Mouse (Mus musculus): ENCODE measurements around the gene Ly6g6c. TPM values are rescaled to one million over a fixed set of nuclear protein-coding genes. Genes with fewer than 3 reads are reported as not detected.
"Not testable (repeated sequence)": the region's sequence is repeated elsewhere in the genome, so short reads cannot be mapped to it uniquely, and the experiment has no call there.

Gene Ly6g6c
- polyA plus RNA-seq, 1 experiment from 2014 or later: not detected

DNA sequence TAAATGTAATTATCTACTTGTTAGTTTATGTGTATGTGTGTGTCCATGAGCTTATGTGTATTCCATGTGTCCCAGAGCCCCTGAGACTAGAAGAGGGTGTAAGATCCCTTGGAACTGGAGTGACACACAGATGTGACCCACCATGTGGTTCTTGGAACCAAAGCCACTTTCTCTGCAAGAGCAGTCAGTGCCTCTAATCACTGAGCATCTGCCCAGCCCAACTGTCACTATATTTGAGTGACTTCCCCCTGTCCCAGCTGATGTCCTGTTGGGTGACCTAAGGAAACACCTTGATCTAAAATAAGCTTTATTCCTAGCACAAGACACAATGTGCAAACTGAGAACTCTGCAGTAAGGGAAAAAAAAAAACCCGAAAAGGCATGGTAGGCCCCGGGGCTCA lies 36.9 kb upstream of the Ly6g6c start:
- no peak overlapping the region for H3K4me2 ChIP-seq (ENCODE audit: low read length)
- no peak overlapping the region for H3K4me3 ChIP-seq (replicated peaks; ENCODE audit: low read depth, low read length)
- H3K27me3 ChIP-seq (ENCODE audit: control insufficient read depth, insufficient read depth, low read length): no peaks in the 10 kb centered on the region
- peaks cover 8% of the 10 kb centered on the region; the same call in 1 of the 2 replicates for H3K4me1 ChIP-seq (ENCODE audit: control insufficient read depth, insufficient read depth, low read length)
- no peaks in the 10 kb centered on the region for H3K36me3 ChIP-seq (ENCODE audit: control insufficient read depth, insufficient read depth, low read length)
- no peak overlapping the region for H3K9ac ChIP-seq (replicated peaks; ENCODE audit: low read length)
- 0 out of 2 replicates have a peak overlapping the region, but pooled peaks have one; percentile 20 for H3K27ac ChIP-seq (replicated peaks; ENCODE audit: low read depth, low read length)
- ATAC-seq (ENCODE audit: low FRiP score, low TSS enrichment): no peak
- DNase-seq: no peak
- WGBS: 91% methylated on average over 2 of the region's 2 CpGs
- H3K9me3 ChIP-seq (ENCODE audit: control insufficient read depth, low read length): no peaks in the 10 kb centered on the region

DNA sequence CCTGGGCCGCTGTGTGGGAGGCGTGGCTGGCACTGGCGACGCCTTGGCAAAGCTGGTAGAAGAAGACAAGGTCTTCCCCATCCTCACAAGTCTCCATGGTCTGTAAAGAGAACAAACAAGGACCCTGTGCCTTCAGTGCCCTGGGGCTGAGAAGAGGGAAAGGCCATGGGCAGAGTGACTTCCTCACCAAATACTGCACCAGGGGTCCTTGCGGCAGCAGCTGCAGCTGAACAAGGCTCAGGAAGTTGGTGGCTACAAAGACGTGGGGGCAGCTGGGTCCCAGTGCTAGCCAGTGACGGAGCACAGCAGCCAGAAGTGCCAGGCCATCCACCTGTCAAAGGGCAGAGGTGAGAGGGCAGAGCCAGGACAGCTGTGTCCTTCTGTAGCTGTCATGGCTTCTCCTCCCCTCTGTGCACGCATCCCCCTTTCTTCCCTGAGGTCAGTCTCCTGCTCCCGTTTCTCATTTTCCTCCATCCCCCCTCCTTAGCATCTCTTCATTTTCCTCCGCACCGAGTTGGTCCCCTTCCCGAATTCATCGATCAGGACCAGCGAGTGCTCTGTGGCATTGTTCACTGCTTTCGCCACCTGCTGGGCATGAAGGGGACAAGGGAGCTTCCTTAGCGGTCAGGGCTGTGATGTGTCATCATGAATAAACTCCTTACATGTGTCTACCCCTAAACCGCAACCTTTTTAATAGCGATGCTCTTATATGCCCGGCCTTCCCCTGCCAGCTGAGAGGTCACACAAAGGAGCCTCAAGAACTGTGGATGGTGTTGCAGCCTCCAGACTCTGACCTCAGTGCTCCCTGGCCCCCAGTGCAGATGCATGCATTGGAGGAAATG lies 35.3 kb upstream of the Ly6g6c start:
- 29% methylated on average over 19 of the region's 19 CpGs for WGBS
- Histone ChIP-seq H3K4me3 (replicated peaks; ENCODE audit: low read depth, low read length) (no peak overlapping the region), H3K27ac (replicated peaks; ENCODE audit: low read depth, low read length) (no peak overlapping the region)

DNA sequence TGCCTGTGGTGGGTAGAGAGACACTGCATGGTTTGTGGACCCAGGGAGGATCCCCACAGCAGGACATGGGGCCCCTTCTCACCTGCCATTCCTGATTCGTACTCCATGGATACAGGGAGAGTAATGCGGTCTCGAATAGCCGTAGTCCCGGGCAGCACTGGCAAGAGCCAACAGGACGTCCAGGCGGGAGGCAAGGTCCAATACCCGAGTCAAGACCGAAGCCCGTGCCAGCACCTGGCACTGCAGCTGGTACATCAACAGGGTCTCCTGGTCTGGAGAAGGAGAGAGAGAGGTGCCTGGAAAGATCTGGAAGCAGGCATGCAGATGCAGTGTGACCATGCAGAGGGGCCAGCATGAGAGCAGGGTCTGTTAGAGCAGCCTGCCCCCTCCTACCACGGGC lies 33.9 kb upstream of the Ly6g6c start:
- Histone ChIP-seq H3K4me2 (ENCODE audit: low read length) (no peak overlapping the region), H3K4me1 (ENCODE audit: control insufficient read depth, insufficient read depth, low read length) (peaks cover 8% of the 10 kb centered on the region; the same call in 1 of the 2 replicates), H3K9ac (replicated peaks; ENCODE audit: low read length) (no peak overlapping the region), H3K9me3 (ENCODE audit: control insufficient read depth, low read length) (no peaks in the 10 kb centered on the region), H3K27ac (replicated peaks; ENCODE audit: low read depth, low read length) (no peak overlapping the region), H3K36me3 (ENCODE audit: control insufficient read depth, insufficient read depth, low read length) (no peaks in the 10 kb centered on the region), H3K27me3 (ENCODE audit: control insufficient read depth, insufficient read depth, low read length) (no peaks in the 10 kb centered on the region), H3K4me3 (replicated peaks; ENCODE audit: low read depth, low read length) (no peak overlapping the region)
- DNase-seq (no peak), ATAC-seq (ENCODE audit: low FRiP score, low TSS enrichment) (no peak)
- WGBS: 93% methylated on average over 11 of the region's 11 CpGs

More for the DNA sequence above, 35.3 kb upstream of the Ly6g6c start:
- no peak for ATAC-seq (ENCODE audit: low FRiP score, low TSS enrichment)
- peaks cover 8% of the 10 kb centered on the region; the same call in 1 of the 2 replicates for H3K4me1 ChIP-seq (ENCODE audit: control insufficient read depth, insufficient read depth, low read length)
- peak; percentile 75 for DNase-seq
- H3K36me3 ChIP-seq (ENCODE audit: control insufficient read depth, insufficient read depth, low read length): no peaks in the 10 kb centered on the region
- no peaks in the 10 kb centered on the region for H3K9me3 ChIP-seq (ENCODE audit: control insufficient read depth, low read length)
- H3K9ac ChIP-seq (replicated peaks; ENCODE audit: low read length): 0 out of 2 replicates have a peak overlapping the region, but pooled peaks have one; percentile 31
- peak overlapping the region; percentile 43 for H3K4me2 ChIP-seq (ENCODE audit: low read length)
- no peaks in the 10 kb centered on the region for H3K27me3 ChIP-seq (ENCODE audit: control insufficient read depth, insufficient read depth, low read length)

DNA sequence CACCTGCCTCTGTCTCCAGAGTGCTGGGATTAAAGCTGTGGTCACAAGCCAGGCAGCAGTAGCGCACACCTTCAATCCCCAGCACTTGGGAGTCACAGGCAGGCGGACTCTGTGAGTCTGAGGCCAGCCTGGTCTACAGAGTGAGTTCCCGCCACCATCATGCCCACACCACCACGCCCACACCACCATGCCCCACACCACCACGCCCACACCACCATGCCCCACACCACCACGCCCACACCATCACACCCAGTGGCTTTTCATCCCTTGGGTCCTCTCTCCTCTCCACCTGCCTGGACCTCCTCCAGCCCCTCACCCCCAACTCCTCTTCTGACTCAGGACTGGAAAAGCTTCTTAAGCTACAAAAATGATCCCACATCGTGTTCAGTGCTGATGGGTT lies 33.3 kb upstream of the Ly6g6c start:
- H3K4me3 ChIP-seq (replicated peaks; ENCODE audit: low read depth, low read length): no peak overlapping the region
- no peaks in the 10 kb centered on the region for H3K9me3 ChIP-seq (ENCODE audit: control insufficient read depth, low read length)
- 88% methylated on average over 7 of the region's 7 CpGs for WGBS
- H3K27me3 ChIP-seq (ENCODE audit: control insufficient read depth, insufficient read depth, low read length): no peaks in the 10 kb centered on the region
- peaks cover 8% of the 10 kb centered on the region; the same call in 1 of the 2 replicates for H3K4me1 ChIP-seq (ENCODE audit: control insufficient read depth, insufficient read depth, low read length)
- H3K9ac ChIP-seq (replicated peaks; ENCODE audit: low read length): no peak overlapping the region
- no peak overlapping the region for H3K27ac ChIP-seq (replicated peaks; ENCODE audit: low read depth, low read length)
- H3K36me3 ChIP-seq (ENCODE audit: control insufficient read depth, insufficient read depth, low read length): no peaks in the 10 kb centered on the region
- DNase-seq (no peak), ATAC-seq (ENCODE audit: low FRiP score, low TSS enrichment) (no peak)
- no peak overlapping the region for H3K4me2 ChIP-seq (ENCODE audit: low read length)

DNA sequence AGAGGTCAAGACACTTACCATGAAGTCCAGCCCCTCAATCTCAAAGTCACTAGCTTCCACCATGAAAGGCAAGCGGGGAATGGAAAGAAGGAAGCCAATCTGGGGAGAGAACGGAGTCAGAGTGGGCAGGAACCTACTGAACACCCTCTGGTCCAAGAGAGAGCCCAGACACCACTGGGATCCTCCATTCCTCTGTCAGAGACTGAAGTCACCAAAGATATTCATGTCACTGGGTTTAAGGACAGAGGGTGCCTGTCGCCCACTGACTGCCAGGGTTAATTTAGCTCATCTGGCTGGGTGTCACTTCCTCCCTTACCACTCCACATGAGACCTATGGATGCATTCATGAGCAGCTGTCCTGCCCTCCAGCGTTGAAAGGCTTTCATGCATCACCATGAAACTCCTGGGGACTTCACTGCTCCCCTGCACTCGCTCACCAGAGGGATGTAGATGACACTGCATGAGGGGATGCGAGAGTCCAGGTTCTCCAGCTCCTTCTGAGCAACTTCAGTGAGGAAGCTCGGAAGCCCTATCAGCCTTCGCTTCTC lies 32.8 kb upstream of the Ly6g6c start:
- no peak for DNase-seq
- Histone ChIP-seq H3K4me1 (ENCODE audit: control insufficient read depth, insufficient read depth, low read length) (peaks cover 8% of the 10 kb centered on the region; the same call in 1 of the 2 replicates), H3K36me3 (ENCODE audit: control insufficient read depth, insufficient read depth, low read length) (no peaks in the 10 kb centered on the region), H3K4me3 (replicated peaks; ENCODE audit: low read depth, low read length) (no peak overlapping the region), H3K4me2 (ENCODE audit: low read length) (no peak overlapping the region), H3K9me3 (ENCODE audit: control insufficient read depth, low read length) (no peaks in the 10 kb centered on the region), H3K27me3 (ENCODE audit: control insufficient read depth, insufficient read depth, low read length) (no peaks in the 10 kb centered on the region), H3K9ac (replicated peaks; ENCODE audit: low read length) (no peak overlapping the region), H3K27ac (replicated peaks; ENCODE audit: low read depth, low read length) (no peak overlapping the region)
- ATAC-seq (ENCODE audit: low FRiP score, low TSS enrichment): no peak
- 69% methylated on average over 8 of the region's 8 CpGs for WGBS

DNA sequence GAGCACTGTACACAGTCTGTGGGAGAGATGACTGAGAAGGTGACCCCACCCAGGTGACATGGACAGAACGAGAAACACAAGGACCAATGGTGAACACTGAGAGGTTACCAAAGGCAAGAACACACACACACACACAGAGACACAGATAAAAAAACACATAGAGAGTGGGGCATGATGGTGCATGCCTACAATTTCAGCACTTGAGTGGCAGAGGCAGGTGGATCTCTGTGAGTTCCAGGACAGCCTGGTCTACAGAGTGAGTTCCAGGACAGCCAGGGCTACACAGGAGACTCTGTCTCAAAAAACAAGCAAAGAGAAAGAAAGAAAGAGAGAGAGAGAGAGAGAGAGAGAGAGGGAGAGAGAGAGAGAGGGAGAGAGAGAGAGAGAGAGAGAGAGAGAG lies 31.5 kb upstream of the Ly6g6c start:
- not testable (repeated sequence) for H3K27ac ChIP-seq (replicated peaks; ENCODE audit: low read depth, low read length); H3K4me2 ChIP-seq (ENCODE audit: low read length); H3K36me3 ChIP-seq (ENCODE audit: control insufficient read depth, insufficient read depth, low read length); ATAC-seq (ENCODE audit: low FRiP score, low TSS enrichment); H3K9me3 ChIP-seq (ENCODE audit: control insufficient read depth, low read length); H3K9ac ChIP-seq (replicated peaks; ENCODE audit: low read length); H3K27me3 ChIP-seq (ENCODE audit: control insufficient read depth, insufficient read depth, low read length); H3K4me1 ChIP-seq (ENCODE audit: control insufficient read depth, insufficient read depth, low read length); H3K4me3 ChIP-seq (replicated peaks; ENCODE audit: low read depth, low read length); DNase-seq
- WGBS: 76% methylated on average over 1 of the region's 1 CpGs

DNA sequence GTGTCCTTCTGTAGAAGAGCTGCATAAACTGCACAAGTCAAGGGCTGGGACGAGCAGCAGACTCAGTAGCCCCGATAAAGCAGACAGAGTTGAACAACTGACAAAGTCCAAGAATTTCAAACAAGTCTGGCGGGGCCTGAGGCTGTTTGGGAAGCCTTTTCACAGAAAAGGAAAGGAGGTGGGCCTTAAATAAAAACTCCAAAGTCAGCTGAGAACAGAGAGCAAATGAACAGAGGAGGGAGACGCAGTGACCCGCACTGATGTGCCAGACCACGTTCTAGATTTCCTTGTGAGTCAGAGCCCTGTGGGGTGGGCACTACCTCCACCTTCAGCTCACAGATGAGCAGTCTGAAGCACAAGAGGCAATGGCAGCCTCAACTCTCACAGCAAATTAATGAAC lies 30.3 kb upstream of the Ly6g6c start:
- Histone ChIP-seq H3K9me3 (ENCODE audit: control insufficient read depth, low read length) (no peaks in the 10 kb centered on the region), H3K4me1 (ENCODE audit: control insufficient read depth, insufficient read depth, low read length) (peaks cover 3% of the 10 kb centered on the region; the same call in 1 of the 2 replicates), H3K27ac (replicated peaks; ENCODE audit: low read depth, low read length) (no peak overlapping the region), H3K4me2 (ENCODE audit: low read length) (no peak overlapping the region), H3K36me3 (ENCODE audit: control insufficient read depth, insufficient read depth, low read length) (no peaks in the 10 kb centered on the region), H3K27me3 (ENCODE audit: control insufficient read depth, insufficient read depth, low read length) (no peaks in the 10 kb centered on the region), H3K4me3 (replicated peaks; ENCODE audit: low read depth, low read length) (no peak overlapping the region), H3K9ac (replicated peaks; ENCODE audit: low read length) (no peak overlapping the region)
- no peak for DNase-seq
- 86% methylated on average over 6 of the region's 6 CpGs for WGBS
- ATAC-seq (ENCODE audit: low FRiP score, low TSS enrichment): no peak

DNA sequence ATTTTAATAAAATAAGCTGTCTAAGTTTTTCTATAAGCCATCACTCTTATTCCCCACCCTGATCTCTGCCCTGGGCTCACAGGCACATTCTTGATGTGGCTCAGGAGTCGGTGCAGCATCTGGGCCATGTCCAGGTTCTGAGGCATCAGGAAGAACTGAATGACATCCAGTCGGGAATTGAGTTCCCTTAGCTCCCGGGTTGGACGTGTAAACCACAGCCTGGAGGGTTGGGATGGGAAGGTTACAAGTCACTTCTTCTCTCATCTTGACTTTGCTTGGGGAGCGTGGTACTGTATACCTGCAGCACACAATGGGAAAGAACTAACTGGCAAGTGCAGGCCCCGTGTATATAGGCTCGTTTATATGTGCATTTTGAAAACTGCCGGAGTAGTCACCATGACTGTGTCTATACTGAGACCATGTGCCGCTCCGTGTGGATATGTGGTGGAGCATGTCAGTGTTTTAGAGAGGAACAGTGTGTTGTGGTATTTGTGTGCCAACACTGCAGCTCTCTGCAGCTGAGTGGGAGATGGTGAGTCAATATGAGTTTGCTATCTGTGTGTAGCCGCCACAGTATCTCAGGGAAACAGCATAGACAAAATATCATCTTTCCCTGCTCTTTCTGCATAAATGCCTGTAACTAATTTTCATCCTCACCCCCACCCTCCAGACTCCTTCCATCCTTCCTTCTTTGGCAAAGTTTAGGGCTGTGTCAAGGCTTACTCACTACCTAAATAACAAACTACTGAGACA lies 25.9 kb upstream of the Ly6g6c start:
- H3K27me3 ChIP-seq (ENCODE audit: control insufficient read depth, insufficient read depth, low read length): no peaks in the 10 kb centered on the region
- H3K9ac ChIP-seq (replicated peaks; ENCODE audit: low read length): no peak overlapping the region
- H3K9me3 ChIP-seq (ENCODE audit: control insufficient read depth, low read length): no peaks in the 10 kb centered on the region
- DNase-seq: no peak
- H3K36me3 ChIP-seq (ENCODE audit: control insufficient read depth, insufficient read depth, low read length): no peaks in the 10 kb centered on the region
- H3K4me2 ChIP-seq (ENCODE audit: low read length): no peak overlapping the region
- whole genome bisulfite sequencing: 87% methylated on average over 11 of the region's 11 CpGs
- H3K4me3 ChIP-seq (replicated peaks; ENCODE audit: low read depth, low read length): no peak overlapping the region
- no peaks in the 10 kb centered on the region for H3K4me1 ChIP-seq (ENCODE audit: control insufficient read depth, insufficient read depth, low read length)
- H3K27ac ChIP-seq (replicated peaks; ENCODE audit: low read depth, low read length): no peak overlapping the region
- no peak for ATAC-seq (ENCODE audit: low FRiP score, low TSS enrichment)
